Mouse (Mus musculus): ENCODE data around the gene Gm9745.
A peak's percentile ranks its signal among the peaks of the same experiment; 100 is the strongest.
"Not testable (repeated sequence)": the region's sequence is repeated elsewhere in the genome, so short reads cannot be mapped to it uniquely, and the experiment has no call there.

The Gm9745 gene

DNA sequence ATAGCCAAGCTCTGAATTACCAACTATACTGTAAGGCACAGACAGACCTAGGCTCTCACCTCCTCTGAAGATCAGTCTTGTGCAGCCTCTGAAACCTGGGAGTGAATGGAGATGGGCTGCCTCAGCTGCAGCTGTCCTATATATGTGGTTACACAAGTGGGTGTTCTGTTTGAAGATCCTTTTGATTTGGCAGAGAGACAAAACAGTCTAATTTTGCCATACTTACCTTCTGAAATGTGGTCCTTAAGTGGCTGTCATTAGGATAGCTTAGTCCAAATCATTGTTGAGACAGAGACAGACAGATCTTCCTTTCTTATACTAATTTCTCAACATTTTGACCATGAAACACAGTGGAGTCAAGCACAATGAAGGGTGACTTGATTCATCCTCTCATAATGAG lies at the start of gene Gm9745:
Gene Gm9745, minus strand, starts transcription at position 101 of the 400 bp plus-strand sequence.
- DNase-seq: not testable (repeated sequence)

DNA sequence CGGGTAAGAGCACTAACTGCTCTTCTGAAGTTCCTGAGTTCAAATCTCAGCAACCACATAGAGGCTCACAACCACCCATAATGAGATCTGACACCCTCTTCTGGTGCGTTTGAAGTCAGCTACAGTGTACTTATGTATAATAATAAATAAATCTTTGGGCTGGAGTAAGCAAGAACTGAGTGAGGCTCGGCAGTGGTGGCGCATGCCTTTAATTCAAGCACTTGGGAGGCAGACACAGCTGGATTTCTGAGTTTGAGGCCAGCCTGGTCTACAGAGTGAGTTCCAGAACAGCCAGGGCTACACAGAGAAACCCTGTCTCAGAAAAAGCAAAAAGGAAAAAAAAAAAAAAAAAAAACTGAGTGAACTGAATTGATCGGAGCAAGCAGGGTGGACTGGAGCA lies 49.2 kb upstream of the Gm9745 start:
- DNase-seq: not testable (repeated sequence)

DNA sequence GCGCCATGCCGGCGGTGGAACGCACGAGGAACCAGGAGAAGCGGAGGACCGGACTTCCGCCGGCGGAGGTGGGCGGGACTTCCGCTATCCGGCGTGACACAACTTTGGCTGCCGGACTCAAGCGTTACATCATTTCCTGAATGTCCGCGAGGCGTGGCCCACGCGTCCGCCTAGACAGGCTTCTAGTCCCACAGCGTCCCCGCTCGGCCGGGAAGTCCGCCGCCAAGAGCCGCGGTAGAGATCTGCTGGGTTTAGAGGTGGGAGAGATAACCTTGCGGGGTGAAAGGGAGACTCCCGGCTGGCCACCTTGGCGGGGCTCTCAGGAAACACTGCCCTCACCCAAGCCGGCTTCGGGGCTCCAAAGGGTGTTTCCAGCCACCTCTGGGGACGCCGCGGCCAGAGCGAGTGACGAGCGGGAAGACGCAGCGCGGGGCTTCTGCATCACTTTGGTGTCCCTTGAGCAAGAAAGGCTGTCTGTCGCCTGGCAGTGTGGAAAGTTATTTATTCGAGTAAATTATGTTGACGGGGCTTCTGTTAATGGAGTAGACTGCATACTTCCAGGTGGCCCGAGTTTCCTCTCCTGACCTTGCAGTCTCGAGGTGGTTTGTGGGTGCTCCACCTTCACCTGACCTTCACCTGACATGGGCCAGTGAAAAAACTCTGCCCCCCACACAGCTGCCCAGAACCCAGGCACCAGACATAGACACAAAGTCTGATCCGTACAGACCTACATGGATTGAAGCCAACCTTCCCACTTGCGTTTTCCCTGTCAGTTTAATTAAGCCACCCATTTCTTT lies 48.2 kb upstream of the Gm9745 start, which contains the start of gene Gtpbp4:
Gene Gtpbp4, minus strand, starts transcription at position 94 of the 797 bp plus-strand sequence.
- DNase-seq: peak; percentile 97 to 99

DNA sequence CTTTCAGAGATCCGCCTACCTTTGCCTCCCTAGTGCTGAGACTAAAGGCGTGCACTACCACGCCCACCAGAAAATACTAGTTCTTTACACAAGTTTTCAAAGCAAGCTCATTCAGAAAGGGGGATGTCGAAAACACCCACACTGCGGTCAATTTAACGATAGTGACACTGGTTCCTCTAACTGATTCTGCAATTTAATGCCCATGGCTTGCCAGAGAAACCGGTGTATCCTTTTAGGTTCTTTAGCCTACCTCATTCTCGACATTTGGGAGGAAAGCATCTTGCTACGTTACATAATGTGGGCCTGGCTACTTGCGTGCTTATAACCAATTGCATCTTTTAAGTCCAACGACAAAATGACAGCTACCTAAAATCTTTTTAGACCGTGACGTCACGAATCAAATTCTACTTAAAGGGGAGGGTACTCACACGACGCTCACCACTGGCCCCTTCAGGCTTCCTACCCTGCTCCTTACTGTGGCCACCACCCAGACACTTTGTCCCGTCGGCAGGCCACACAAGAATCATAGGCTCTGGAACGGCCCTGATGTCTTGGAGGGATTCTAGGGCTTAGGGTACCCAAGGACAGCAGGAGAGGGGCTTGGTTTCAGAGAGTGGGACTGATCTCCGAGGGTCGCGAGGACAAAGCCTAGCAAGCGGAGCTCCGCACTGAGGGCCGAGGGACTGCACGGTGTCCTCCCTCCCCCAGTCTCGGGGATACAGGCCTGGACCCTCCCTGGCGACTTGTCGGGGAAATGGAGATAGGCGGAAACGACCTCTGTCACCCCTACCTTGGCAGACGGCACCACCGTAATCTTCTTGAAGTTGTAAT lies 47.3 kb upstream of the Gm9745 start:
- no peak for DNase-seq

DNA sequence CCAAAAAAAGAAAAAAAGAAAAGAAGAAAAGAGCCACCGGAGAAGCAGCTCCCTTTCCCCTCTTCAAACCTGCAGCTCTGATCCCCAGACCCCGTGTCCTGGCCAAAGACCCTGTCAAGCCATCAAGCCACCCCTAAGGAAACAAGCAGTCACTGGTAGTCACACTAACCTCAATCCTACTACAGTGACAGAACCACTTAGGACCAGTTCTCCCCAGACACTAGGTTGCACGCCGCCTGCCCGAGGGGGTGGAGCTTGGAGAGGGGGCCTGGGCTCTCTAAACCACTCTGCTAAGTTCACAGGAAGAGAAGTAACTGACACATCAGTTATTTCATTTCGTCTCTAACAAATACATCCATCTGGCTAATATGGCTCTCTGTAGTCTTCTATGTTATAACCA lies 44.2 kb upstream of the Gm9745 start:
- DNase-seq: no peak

DNA sequence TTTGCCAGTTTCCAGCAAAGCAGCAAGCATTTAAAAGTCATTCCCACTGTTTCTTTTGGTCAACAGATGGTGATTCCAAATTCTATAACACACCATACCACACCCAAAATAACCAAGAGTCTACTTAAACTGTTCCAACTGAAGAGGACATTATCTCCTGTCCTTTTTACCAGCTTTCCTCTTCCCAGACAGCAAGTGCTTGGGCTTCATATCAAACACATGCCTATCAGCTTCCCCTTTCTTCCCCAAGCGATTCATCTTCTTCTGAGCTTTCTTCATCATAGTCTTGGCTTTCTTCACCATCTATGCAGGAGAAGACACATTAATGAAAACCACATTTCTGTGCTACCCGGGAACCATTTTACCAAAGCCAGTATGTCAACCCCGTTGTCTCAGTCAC lies 24.9 kb upstream of the Gm9745 start:
- no peak for DNase-seq

DNA sequence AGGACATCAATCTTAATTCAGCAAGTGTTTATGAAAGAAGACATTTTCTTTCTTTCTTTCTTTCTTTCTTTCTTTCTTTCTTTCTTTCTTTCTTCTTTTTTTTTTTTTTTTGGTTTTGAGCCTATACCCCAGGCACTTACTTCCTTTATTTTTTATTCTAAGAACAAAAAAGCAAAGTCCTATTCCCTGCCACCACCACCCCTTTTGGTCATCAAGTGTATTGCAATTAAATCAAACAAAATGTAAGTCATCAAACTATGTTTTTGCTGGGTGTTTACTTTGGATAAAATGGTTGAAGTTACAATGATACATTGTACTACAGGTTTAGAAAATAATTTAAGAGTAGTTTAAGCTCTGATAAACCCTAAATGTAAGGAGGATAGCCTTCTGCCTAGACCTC lies 24.3 kb upstream of the Gm9745 start:
- no peak for DNase-seq

DNA sequence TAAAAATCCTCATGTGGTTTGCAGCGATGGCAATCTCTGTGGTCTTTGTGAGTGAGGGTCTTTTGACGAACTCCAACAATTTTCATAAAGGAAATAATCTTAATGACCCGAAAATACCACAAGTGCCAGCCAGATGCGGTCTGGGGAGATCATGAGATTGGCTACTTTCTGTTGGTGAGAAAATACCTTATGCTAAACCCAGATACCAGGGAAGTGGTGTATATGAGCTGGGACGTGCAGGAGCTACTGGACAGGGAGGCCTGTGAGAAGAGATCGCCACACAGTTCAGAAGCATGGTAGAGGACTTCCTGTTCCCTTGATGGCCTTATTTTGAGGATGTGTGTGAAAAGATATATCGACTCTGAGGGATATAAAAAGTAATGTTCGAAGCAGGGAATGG lies 19.7 kb upstream of the Gm9745 start:
- DNase-seq: no peak

DNA sequence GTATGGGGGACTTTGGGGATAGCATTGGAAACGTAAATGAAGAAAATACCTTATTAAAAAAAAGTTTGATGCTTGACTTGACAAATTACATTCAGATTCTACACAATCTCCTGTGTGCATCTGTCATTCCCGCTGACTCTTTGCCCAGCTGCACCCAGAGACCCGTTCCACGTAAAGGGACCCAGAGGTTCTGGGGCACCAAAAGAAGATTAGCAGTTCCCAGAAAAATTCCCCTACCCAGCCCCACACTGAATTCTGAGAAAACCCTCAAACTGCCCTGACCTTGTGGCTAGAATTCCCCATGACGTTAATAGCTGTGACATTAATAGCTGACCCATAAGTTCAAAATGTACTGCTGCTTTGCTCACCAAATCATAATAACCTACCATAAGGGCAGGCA lies 17.2 kb upstream of the Gm9745 start:
- no peak for DNase-seq

DNA sequence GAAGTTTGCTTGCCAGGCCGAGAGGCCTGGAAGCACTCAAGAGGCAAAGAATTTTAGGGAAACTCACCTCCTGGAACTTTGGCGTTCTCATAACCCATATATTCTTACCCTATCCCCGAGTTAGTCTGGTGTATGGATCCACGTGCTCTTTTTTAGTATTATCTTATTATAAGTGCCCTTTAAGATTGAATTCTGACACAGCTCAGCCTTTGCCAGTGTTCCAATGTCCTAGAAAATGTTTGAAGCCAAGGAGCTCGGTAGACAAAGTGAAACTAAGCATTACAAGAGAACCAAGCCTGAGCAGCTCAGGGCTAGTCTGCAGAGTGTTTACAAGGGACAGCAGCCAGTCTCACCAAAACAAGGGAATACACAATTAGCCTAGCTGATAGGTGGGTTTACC lies 14.2 kb upstream of the Gm9745 start:
- DNase-seq: not testable (repeated sequence)

DNA sequence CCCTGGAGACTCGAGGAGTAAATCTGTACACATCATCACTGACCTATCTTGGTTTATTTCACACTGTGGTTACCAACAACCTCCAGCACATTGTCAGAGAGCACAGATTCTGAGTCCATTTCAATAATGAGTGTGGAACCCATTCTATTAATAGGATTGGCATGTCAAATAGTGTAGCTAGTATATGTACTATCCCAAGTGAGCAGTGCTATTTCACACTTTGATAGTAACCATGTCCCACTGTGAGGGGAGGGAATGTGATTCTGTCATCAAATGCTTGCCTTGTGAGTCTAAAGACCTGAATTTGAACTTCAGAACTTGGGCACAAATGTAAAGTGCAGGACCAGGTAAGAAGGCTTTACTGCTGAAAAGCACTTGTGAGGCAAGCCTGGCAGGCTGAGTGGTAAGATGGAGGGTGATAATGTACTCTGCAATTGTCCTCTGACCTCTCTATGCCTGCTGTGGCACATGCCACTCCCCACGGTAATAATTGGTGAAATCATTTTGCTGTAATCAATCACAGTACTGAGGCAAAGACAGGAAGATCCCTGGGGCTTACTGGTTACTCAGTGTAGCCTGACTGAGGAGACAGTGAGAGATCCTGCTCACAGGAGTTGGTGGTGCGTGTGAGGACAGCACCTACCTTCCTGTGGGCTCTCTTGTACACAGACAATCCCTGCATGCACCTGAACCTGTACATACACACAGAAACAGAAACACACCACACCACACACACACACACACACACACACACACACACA lies 13.3 kb upstream of the Gm9745 start:
- DNase-seq: not testable (repeated sequence)

DNA sequence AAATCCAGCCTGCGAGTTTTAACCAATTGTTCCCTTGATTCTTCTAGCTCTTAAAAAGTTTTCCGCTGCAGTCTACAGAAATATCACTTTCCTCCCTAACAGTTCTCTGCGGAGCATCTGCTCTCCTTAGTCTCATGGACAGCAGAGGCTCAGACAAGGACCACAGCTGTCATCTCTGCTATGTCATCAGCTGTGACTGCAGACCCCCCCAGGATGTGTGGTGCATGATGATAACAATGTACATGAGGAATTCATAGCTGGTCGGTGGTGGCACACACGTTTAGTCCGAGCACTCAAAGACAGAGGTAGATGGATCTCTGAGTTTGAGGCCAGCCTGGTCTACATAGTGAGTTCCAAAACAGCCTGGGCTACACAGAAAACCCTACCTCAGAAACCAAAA lies 11.5 kb upstream of the Gm9745 start:
- DNase-seq: not testable (repeated sequence)

DNA sequence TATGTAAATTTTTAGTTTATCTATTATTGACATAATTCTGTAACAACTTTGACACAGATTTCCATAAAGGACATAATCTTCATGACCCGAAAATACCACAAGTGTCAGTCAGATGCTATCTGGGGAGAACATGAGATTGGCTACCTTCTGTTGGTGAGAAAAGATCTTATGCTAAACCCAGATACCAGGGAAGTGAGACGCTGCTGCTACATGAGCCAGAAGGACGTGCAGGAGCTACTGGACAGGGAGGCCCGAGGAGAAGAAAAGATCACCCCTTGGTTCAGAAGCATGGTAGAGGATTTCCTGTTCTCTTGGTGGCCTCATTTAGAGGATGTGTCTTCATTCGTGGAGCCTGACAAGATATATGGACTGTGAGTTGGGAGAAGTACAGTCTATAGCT lies 11.0 kb upstream of the Gm9745 start:
- not testable (repeated sequence) for DNase-seq

DNA sequence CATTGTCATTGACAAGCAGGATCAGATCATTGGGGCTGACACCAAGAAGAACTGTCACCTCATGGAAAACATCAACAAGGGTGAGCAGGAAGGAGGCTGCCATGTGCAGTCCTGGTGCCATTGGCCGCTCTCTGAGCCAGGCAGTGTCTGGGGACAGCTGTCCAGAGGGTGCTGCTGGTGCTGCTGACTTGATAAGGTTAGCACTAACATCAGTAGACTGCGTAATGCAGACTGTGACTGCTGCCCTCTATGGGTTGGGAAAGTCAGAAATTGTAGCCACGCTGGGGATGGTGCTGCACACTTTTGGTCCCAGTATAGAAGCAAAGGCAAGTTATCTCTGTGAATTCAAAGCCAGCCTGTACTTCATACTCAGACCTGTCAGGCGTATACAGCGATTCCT lies 8.8 kb upstream of the Gm9745 start:
- DNase-seq: not testable (repeated sequence)

DNA sequence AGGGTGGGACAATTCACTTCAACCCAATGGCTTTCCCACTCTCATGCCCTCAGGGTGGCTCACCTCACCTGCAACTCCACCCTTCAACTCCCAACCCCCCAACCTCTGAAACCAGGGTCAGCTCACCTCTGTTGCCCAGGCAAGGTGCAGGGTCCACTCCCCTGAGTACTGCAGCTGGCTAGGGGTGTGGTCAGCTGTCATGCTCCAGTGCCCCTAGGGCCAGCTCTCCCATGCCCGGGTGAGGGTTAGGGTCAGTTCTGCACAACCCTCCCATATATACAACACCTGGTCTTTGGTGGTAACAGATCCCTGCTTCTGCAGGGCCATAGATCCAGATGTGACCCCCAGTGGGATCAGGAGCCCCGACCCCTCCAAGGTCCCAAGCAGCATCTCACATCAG lies 7.1 kb upstream of the Gm9745 start:
- not testable (repeated sequence) for DNase-seq

DNA sequence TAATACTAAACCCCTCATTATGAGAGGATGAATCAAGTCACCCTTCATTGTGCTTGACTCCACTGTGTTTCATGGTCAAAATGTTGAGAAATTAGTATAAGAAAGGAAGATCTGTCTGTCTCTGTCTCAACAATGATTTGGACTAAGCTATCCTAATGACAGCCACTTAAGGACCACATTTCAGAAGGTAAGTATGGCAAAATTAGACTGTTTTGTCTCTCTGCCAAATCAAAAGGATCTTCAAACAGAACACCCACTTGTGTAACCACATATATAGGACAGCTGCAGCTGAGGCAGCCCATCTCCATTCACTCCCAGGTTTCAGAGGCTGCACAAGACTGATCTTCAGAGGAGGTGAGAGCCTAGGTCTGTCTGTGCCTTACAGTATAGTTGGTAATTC lies 4.5 kb upstream of the Gm9745 start, which contains the start of gene Idi2:
Gene Idi2, plus strand, starts transcription at position 301 of the 400 bp plus-strand sequence.
- DNase-seq: not testable (repeated sequence)

DNA sequence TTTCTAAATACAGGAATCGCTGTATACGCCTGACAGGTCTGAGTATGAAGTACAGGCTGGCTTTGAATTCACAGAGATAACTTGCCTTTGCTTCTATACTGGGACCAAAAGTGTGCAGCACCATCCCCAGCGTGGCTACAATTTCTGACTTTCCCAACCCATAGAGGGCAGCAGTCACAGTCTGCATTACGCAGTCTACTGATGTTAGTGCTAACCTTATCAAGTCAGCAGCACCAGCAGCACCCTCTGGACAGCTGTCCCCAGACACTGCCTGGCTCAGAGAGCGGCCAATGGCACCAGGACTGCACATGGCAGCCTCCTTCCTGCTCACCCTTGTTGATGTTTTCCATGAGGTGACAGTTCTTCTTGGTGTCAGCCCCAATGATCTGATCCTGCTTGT lies 4.2 kb downstream of the Gm9745 start:
- DNase-seq: not testable (repeated sequence)

DNA sequence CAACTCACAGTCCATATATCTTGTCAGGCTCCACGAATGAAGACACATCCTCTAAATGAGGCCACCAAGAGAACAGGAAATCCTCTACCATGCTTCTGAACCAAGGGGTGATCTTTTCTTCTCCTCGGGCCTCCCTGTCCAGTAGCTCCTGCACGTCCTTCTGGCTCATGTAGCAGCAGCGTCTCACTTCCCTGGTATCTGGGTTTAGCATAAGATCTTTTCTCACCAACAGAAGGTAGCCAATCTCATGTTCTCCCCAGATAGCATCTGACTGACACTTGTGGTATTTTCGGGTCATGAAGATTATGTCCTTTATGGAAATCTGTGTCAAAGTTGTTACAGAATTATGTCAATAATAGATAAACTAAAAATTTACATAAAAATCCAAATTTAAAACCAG lies 6.3 kb downstream of the Gm9745 start:
- DNase-seq: not testable (repeated sequence)

DNA sequence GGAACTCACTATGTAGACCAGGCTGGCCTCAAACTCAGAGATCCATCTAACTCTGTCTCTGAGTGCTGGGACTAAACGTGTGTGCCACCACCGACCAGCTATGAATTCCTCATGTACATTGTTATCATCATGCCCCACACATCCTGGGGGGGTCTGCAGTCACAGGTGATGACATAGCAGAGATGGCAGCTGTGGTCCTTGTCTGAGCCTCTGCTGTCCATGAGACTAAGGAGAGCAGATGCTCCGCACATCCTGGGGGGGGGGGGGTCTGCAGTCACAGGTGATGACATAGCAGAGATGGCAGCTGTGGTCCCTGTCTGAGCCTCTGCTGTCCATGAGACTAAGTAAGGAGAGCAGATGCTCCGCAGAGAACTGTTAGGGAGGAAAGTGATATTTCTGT lies 6.9 kb downstream of the Gm9745 start:
- not testable (repeated sequence) for DNase-seq

DNA sequence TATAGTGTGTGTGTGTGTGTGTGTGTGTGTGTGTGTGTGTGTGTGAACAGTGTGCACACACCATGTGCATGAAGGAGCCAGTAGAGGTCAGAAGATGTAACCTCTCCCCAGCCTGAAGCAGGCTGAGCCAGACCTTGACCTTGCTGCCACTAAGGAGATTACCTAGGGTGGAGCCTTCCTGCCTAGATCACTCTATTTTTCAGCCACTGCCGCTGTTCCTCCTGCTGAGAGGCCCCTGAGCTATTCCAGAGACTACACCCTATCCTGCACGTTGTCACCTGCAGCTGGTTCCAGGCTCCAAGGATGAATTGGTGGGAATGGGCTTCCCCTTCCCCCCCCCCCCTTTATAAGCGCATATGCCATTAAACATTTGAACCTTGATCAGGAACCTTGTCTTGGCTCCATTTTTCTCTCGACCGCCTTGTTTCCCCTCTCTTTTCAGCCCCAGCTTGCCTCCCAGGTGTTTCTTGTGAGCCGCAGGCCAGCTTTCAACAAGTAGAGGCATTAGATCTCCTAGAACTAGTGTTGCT lies 10.4 kb downstream of the Gm9745 start:
- DNase-seq: not testable (repeated sequence)

DNA sequence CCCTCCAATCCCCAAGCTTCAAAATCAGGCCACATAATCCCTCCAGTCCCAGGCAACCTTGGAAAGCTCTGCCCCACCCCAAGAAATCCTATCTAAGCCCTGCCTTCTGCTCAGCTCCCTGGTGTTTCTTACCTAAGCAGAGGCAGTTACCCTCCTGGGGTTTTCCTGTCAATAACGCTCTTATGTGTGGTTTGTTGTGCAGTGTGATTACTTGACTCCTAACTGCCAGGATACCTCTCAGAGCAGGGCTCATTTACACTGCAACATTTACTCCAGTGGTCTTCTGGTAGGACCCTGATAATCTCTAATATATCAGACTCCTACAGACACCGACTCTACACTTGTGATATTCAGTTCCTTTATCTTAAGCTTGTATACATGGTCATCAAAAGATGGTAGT lies 14.5 kb downstream of the Gm9745 start:
- DNase-seq: no peak

DNA sequence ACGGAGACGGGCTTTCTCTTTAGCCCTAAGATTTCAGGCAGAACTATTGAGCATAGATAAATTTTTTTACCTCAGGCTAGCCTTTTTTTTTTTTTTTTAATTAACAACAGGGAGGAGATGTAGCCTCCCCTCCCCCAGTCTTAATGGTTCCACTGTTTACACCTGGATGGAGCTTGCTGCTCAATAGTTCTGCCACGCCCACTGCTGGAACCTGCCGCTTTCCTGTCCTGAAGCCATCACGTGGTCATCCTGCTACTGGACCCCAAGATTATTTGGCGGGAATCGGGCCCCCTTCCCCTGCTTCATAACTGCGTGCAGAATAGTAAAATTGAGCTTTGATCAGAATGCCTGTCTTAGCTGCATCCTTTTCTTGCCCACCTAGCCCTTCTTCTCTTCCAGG lies 34.1 kb downstream of the Gm9745 start:
- DNase-seq: not testable (repeated sequence)

DNA sequence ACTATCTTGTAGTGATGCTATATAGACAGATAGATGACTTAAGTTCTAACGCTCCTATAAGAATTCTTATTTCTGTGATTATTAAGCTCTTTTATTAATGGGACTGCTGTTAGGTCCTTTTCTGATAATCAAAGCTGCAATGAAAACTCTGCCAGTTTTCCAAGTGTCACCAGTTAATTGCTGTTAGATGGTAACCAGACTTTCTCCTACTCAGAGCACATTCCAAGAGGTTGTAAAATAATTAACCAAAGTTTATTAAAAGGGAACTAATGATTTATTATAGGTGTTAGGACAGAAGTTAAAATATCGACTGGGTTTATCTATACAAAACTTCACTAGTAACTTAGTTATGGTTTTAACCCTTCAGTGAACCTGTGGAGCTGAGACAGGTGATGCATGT lies 42.0 kb downstream of the Gm9745 start:
- DNase-seq: not testable (repeated sequence)

Measured in kidney, postnatal 25 days (tissue).